Mouse (Mus musculus): Measurements from ENCODE around the gene Zfp975.
"Not testable (repeated sequence)": the region's sequence is repeated elsewhere in the genome, so short reads cannot be mapped to it uniquely, and the experiment has no call there.

- not testable (repeated sequence) for TF ChIP-seq POLR2A (IDR thresholded peaks at IDR 0.05; ENCODE audit: insufficient read length, low read depth); MYOD1 (IDR thresholded peaks at IDR 0.05; ENCODE audit: control insufficient read depth in 1 of 3, insufficient read length in 2 of 3, low read depth in 2 of 3); USF1 (IDR thresholded peaks at IDR 0.05; ENCODE audit: low read depth); REST (IDR thresholded peaks at IDR 0.05; ENCODE audit: insufficient read depth, insufficient read length); E2F4 (IDR thresholded peaks at IDR 0.05; ENCODE audit: insufficient read depth); POLR2AphosphoS2 (IDR thresholded peaks at IDR 0.05; ENCODE audit: insufficient read length, low read depth); TCF3 (IDR thresholded peaks at IDR 0.05; ENCODE audit: insufficient read length, low read depth); TCF12 (IDR thresholded peaks at IDR 0.05; ENCODE audit: insufficient read depth, poor library complexity, severe bottlenecking); MAX (IDR thresholded peaks at IDR 0.05; ENCODE audit: low read depth); MYOG (IDR thresholded peaks at IDR 0.05; ENCODE audit: control insufficient read depth in 1 of 3, insufficient read depth in 1 of 3, insufficient read length in 2 of 3, low read depth in 2 of 3); SRF (IDR thresholded peaks at IDR 0.05; ENCODE audit: control insufficient read depth, insufficient read length, low read depth); CEBPB (IDR thresholded peaks at IDR 0.05; ENCODE audit: insufficient read depth, poor library complexity, severe bottlenecking)
Observed at GRCm38 (mm10) chr7:42631031-42631430, 61.5 kb downstream of the Zfp975 start.
